Mouse (Mus musculus) heart, embryonic 14.5 days (tissue): ENCODE measurements around the gene Ntn4. TPM values are rescaled to one million over a fixed set of nuclear protein-coding genes. Genes with fewer than 3 reads are reported as not detected.

Experiments
- ATAC-seq: fragments of 200-750 bp; cut with Nextera tagmentation; 2 replicates; pipeline ENCODE4 v1.8.0; 2017; ENCODE audit warnings: low read depth, moderate TSS enrichment; ENCODE audit not compliant: insufficient number of reproducible peaks, insufficient read depth, low FRiP score
- H3K27ac ChIP-seq, 2 experiments: fragments of 200-500 bp in 1 of 2; fragments of 300-500 bp in 1 of 2; sonication (generic) in 1 of 2; replicated peaks in 1 of 2; 2 replicates each; pipeline ENCODE4 v1.5.1; 2012 to 2014; ENCODE audit warnings: low read depth in 2 of 2, low read length in 2 of 2, control low read depth in 1 of 2, mild to moderate bottlenecking in 1 of 2, mixed read lengths in 1 of 2; ENCODE audit not compliant: control insufficient read depth in 1 of 2, insufficient read depth in 1 of 2
- H3K27me3 ChIP-seq: fragments of 300-500 bp; sonication (generic); 2 replicates; pipeline ENCODE4 v1.6.1; 2014; ENCODE audit warnings: mild to moderate bottlenecking, low read length, control low read depth; ENCODE audit not compliant: control insufficient read depth, insufficient read depth
- H3K36me3 ChIP-seq: fragments of 300-500 bp; sonication (generic); 2 replicates; pipeline ENCODE4 v1.6.1; 2014; ENCODE audit warnings: mild to moderate bottlenecking, control low read depth, low read length, mixed read lengths; ENCODE audit not compliant: control insufficient read depth, insufficient read depth
- H3K4me1 ChIP-seq, 2 experiments: fragments of 200-500 bp in 1 of 2; fragments of 300-500 bp in 1 of 2; sonication (generic) in 1 of 2; 2 replicates each; pipeline ENCODE4 v1.6.1; 2012 to 2014; ENCODE audit warnings: low read length in 2 of 2, control low read depth in 1 of 2, mixed read lengths in 1 of 2; ENCODE audit not compliant: control insufficient read depth in 2 of 2, insufficient read depth in 2 of 2
- H3K4me2 ChIP-seq: fragments of 300-500 bp; sonication (generic); 2 replicates; pipeline ENCODE4 v1.6.1; 2014; ENCODE audit warnings: mild to moderate bottlenecking, low read length
- H3K4me3 ChIP-seq, 2 experiments: fragments of 200-500 bp in 1 of 2; fragments of 300-500 bp in 1 of 2; sonication (generic) in 1 of 2; 2 replicates each; pipeline ENCODE4 v1.5.1; 2012 to 2014; ENCODE audit warnings: low read length in 2 of 2, mild to moderate bottlenecking in 2 of 2, control low read depth in 1 of 2, low read depth in 1 of 2, moderate library complexity in 1 of 2; ENCODE audit not compliant: control insufficient read depth in 1 of 2, insufficient read depth in 1 of 2
- H3K9ac ChIP-seq: fragments of 300-500 bp; sonication (generic); 2 replicates; pipeline ENCODE4 v1.6.1; 2014; ENCODE audit warnings: mild to moderate bottlenecking, low read length
- H3K9me3 ChIP-seq: fragments of 300-500 bp; sonication (generic); 2 replicates; pipeline ENCODE4 v1.6.1; 2016; ENCODE audit warnings: low read length, control low read depth; ENCODE audit not compliant: control insufficient read depth
- WGBS: fragments of 180-500 bp; shearing (Covaris S2); extraction: QIAGEN DNeasy Blood & Tissue Kit; methylation state at CpG from one replicate; pipeline ENCODE4 v1.1.7; 2014; 5-methylcytosine and 5-hydroxymethylcytosine counted together
- polyA plus RNA-seq: library from polyadenylated mRNA; unstranded; fragments of >200 nt; fragmentation: Nextera tagmentation; extraction: Ambion mirVana; gene quantifications from 2 replicates; pipeline ENCODE4 v1.2.1, GENCODE M21; 2014

Gene Ntn4
- polyA plus RNA-seq, 1 experiment from 2014 or later = 3.1 TPM

DNA sequence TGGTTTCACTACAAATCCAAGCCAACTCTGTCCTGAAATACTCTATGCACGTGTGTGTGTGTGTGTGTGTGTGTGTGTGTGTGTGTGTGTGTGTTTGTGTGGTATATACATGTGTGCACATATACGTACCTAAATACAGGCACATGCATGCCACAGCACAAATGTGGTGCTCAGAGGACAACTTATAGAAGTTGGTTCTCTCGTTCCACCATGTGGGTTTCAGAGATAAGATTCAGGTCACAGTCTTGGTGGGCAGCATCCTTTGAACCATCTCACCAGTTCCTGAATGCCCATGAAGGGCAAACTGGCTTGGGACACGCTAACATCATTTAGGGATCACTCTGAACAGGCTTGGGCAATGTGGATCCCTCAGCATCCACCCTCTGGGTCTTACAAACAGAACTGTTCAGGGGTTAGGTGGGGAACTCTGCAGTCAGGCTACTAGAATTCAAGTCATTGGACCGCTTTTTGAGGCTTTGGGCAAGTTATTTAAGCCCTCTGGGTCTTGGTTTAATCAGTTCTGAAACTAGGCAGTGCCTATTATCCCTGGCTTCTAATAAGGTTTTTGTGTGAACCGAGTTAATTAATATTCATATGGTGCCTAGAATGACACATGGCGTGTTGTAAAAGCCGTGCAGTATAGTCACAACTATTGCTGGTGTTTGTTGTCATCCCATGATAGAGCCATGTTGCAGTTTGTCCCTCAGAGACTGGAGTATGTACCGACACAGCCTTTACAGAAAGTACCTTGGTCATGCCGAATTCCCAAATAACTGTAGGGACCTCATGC lies 59.4 kb downstream of the Ntn4 start:
- Histone ChIP-seq H3K4me2 (peak overlapping the region; percentile 19; the same call in 1 of the 2 replicates), H3K4me3 (no peak overlapping the region), H3K36me3 (no peaks in the 10 kb centered on the region), H3K4me1 (peaks cover 2 to 7% of the 10 kb centered on the region in 2 experiments; a peak in 3 of 4 replicates), H3K9ac (no peak overlapping the region), H3K27ac (no peak overlapping the region; a peak in 1 of 4 replicates), H3K9me3 (no peaks in the 10 kb centered on the region), H3K27me3 (no peaks in the 10 kb centered on the region)
- WGBS = 85% methylated on average over 10 of the region's 10 CpGs
- ATAC-seq = no peak

DNA sequence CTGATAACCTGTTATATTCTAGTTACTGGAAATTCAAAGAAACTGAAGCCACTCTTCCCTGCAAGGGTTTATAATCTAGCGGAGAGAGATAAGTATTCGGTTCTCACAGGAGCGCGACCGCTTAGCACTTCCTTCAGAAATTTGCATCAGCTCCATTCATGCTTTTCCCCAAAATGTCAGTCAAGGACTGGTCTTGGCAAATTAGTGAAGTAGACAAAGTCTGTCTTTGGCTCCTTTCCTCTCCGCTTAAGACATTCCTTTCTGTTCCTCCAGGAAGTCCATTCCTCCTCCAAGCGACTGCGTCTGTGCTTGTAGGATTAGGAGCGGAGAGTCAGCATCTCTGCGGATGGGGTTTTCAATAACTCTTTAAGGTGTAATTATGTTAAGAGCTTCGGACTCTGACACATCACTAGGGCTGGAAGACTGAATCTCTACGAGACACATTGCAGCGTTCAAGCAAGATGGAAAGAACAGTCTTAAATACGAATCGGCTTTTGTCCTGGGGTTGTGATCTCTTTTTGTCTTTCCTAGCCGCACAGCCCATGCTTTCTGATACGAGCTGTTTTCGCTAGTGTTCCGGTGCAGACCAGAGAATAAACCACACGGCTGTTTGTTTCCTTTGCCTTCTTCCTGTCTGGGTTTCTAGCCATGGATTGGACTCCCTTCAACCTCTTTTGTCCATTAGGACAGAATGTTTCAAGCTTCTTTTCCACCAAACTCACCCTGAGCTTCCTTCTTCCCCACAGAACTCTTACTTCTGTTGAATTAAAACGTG lies 60.3 kb downstream of the Ntn4 start:
- no peaks in the 10 kb centered on the region for H3K27me3 ChIP-seq
- 67% methylated on average over 21 of the region's 21 CpGs for WGBS
- no peak overlapping the region for H3K9ac ChIP-seq
- no peak overlapping the region for H3K4me3 ChIP-seq
- ATAC-seq = no peak
- no peaks in the 10 kb centered on the region for H3K36me3 ChIP-seq
- H3K9me3 ChIP-seq = no peaks in the 10 kb centered on the region
- peaks cover 2 to 7% of the 10 kb centered on the region in 2 experiments; a peak in 3 of 4 replicates for H3K4me1 ChIP-seq
- peak overlapping the region; percentile 19 for H3K4me2 ChIP-seq
- peak overlapping the region in 1 of 2 experiments; percentile 2; a peak in 1 of 4 replicates for H3K27ac ChIP-seq

DNA sequence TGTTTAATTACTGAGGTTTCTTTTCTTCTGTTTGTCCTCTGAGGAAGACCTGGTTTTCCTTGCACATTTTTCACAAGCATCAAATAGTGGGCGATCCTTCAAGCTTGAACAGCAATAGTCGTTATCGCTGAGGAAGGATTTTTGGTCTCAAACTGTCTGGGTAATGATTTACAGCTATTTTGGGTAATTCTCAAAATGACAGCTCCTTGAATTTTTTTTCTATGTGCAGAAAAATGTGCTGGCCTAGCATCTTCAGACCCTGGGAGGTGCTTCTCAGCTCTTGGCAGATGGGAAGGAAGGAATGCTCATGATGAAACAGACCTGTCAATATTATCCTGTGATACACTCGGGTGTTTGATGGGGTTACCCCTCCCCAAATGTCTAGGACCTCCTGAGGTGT lies 63.5 kb downstream of the Ntn4 start:
- Histone ChIP-seq H3K9ac (no peak overlapping the region), H3K4me1 (peaks cover 7 to 25% of the 10 kb centered on the region in 2 experiments), H3K27ac (no peak overlapping the region), H3K4me2 (no peak overlapping the region), H3K4me3 (no peak overlapping the region), H3K36me3 (no peaks in the 10 kb centered on the region), H3K9me3 (no peaks in the 10 kb centered on the region), H3K27me3 (no peaks in the 10 kb centered on the region)
- no peak for ATAC-seq
- 84% methylated on average over 4 of the region's 4 CpGs for WGBS

DNA sequence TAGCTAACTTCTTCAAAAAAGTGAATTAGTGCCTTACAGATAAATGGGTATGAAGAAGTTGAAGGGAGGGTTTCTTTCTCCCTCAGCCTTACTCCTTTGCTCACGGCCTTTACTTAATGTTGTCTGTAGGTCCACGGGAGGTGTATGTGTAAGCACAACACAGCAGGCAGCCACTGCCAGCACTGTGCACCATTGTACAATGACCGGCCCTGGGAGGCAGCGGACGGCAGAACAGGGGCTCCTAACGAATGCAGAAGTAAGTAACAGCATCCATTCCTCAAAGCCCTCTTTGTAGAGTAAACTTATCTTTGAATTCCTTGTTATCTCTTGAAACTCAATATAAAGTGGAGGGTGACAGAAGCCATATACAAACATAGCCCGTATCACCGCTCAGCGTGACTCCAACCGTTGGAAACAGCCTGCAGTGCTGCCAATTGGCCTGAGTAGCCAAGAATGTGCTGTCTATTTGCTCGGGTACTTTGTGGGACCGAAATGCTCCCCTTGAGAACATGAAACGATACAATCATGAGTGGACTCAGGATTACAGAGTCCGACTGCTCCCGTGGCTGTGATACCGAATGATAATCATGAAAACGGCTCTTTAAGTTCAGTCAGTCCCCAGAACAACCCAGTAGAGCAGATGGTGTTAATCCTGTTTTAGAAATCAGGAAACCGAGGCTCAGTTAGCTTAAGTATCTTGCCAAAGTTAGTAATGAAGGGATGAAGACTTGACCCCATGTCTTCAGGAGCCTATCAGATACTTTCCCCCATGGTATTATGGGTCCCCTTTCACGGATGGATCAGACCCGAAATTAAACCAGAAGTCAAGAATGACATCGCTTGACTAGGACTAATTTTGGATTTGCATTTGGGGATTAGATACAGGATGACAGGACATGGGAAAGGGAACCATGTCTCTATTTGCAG lies 66.9 kb downstream of the Ntn4 start:
- peak overlapping the region; percentile 2 to 9; a peak in 1 of 4 replicates for H3K4me3 ChIP-seq
- no peaks in the 10 kb centered on the region for H3K27me3 ChIP-seq
- H3K9me3 ChIP-seq = peaks cover 5% of the 10 kb centered on the region; the same call in 1 of the 2 replicates
- peak; percentile 85 for ATAC-seq
- peak overlapping the region; percentile 31; the same call in 1 of the 2 replicates for H3K9ac ChIP-seq
- peaks cover 20% of the 10 kb centered on the region; the same call in 1 of the 2 replicates for H3K36me3 ChIP-seq
- 17% methylated on average over 21 of the region's 21 CpGs for WGBS
- peak overlapping the region; percentile 58 for H3K4me2 ChIP-seq
- H3K27ac ChIP-seq = peak overlapping the region; percentile 68 to 83
- H3K4me1 ChIP-seq = peaks cover 5 to 21% of the 10 kb centered on the region in 2 experiments

DNA sequence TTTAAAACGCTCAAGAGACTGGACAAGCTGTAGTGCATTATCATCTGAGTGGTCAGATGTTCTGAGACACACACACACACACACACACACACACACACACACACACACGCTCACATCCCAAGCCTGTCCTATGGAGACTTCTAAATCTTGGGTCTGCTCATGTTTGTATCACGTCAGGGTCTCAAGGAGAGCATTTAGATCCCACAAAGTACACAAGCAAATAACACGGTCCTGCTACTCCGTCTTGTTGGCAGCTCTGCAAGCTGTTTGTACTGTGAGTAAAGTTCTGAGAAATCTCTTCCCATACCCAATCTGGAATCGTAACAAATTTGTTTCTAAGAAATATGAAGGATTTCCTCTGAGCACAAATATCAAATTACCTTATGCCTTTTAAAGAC lies 67.6 kb downstream of the Ntn4 start:
- H3K4me2 ChIP-seq = peak overlapping the region; percentile 58
- H3K36me3 ChIP-seq = peaks cover 24% of the 10 kb centered on the region; the same call in 1 of the 2 replicates
- H3K9me3 ChIP-seq = peaks cover 5% of the 10 kb centered on the region; the same call in 1 of the 2 replicates
- no peaks in the 10 kb centered on the region for H3K27me3 ChIP-seq
- ATAC-seq = peak; percentile 18; the same call in 1 of the 2 replicates
- H3K9ac ChIP-seq = no peak overlapping the region
- peak overlapping the region; percentile 68 to 83 for H3K27ac ChIP-seq
- 57% methylated on average over 6 of the region's 6 CpGs for WGBS
- H3K4me1 ChIP-seq = peaks cover 5 to 18% of the 10 kb centered on the region in 2 experiments
- H3K4me3 ChIP-seq = no peak overlapping the region

DNA sequence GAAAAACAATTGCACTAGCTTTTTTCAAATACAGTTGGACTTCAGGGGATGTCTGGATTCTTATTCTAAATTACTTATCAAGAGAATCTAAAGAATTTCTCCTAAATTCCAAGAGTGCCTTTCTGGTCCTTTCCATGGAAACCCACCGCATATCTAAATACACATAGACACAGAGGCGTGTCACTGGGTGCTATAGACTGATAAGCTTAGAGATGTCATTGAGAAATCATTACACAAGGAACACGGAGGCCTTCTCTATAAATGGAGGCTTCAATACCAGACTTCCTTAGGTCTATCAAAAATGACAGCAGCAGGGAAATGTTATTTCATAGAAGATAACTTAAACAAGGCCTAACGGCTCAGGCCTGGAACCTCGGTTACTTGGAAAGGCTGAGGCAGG lies 68.0 kb downstream of the Ntn4 start:
- no peaks in the 10 kb centered on the region for H3K27me3 ChIP-seq
- 0 out of 4 replicates have a peak overlapping the region, but pooled peaks of 1 of the 2 experiments have one; percentile 10 for H3K27ac ChIP-seq
- H3K4me1 ChIP-seq = peaks cover 5 to 18% of the 10 kb centered on the region in 2 experiments
- H3K36me3 ChIP-seq = peaks cover 24% of the 10 kb centered on the region; the same call in 1 of the 2 replicates
- 69% methylated on average over 5 of the region's 5 CpGs for WGBS
- H3K4me3 ChIP-seq = no peak overlapping the region
- no peak overlapping the region for H3K9ac ChIP-seq
- H3K4me2 ChIP-seq = no peak overlapping the region
- H3K9me3 ChIP-seq = peaks cover 5% of the 10 kb centered on the region; the same call in 1 of the 2 replicates
- ATAC-seq = no peak
